Mouse (Mus musculus) kidney, postnatal 14 days (tissue): ENCODE data around the gene Ces4a.
A peak's percentile ranks its signal among the peaks of the same experiment; 100 is the strongest.
"Not testable (repeated sequence)": the region's sequence is repeated elsewhere in the genome, so short reads cannot be mapped to it uniquely, and the experiment has no call there.

Source experiments
- DNase-seq: peaks from one replicate; pipeline ENCODE4 v3.0.0; 2022; ENCODE audit warnings: mixed read lengths

The Ces4a gene

GRCm38 (mm10) chr8:105170381-105171115 lies 38.9 kb downstream of the Ces4a start, which contains the start of gene Cbfb:
Cbfb (plus strand) TSS chr8:105170674.
- DNase-seq = peak; percentile 98

- DNase-seq = peak; percentile 82
Observed at GRCm38 (mm10) chr8:105171116-105172002, 39.8 kb downstream of the Ces4a start.

GRCm38 (mm10) chr8:105172003-105172362 lies 40.4 kb downstream of the Ces4a start:
- DNase-seq = no peak

- DNase-seq = not testable (repeated sequence)
Observed at GRCm38 (mm10) chr8:105175287-105175686, 43.7 kb downstream of the Ces4a start.

GRCm38 (mm10) chr8:105178211-105178800 lies 46.7 kb downstream of the Ces4a start:
- no peak for DNase-seq

GRCm38 (mm10) chr8:105182201-105182600 lies 50.6 kb downstream of the Ces4a start:
- no peak for DNase-seq

- DNase-seq = no peak
Observed at GRCm38 (mm10) chr8:105186467-105187005, 54.9 kb downstream of the Ces4a start.

- no peak for DNase-seq
Observed at GRCm38 (mm10) chr8:105192182-105192581, 60.6 kb downstream of the Ces4a start.
